Mouse (Mus musculus): ENCODE measurements around the gene Usp30. TPM values are rescaled to one million over a fixed set of nuclear protein-coding genes. Genes with fewer than 3 reads are reported as not detected.
A peak's percentile ranks its signal among the peaks of the same experiment; 100 is the strongest.

Usp30 gene
- polyA plus RNA-seq, 2 experiments from 2014 or later = 2.6 to 2.7 TPM

GRCm38 (mm10) chr5:114067543-114067942 lies 2.3 kb downstream of the Usp30 start:
- no peak for ATAC-seq

DNA sequence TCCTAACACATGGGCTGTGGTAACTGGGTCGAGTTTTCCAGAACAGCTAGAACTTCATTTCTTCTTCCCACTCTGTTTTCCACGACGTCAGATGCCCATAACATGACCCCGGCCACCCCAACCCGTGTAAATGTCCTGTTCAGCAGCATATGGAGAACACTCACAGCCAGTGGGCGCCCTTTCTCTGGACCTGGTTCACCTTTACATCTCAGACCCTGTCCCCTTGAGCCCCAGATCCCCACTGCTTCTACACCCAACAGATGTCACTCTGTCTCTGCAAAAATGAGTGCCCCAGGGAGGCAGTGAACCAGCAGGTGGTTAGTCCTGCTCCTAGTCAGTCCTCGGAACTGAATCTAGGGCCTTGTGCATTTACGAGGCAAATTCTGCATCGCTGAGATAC lies 2.7 kb downstream of the Usp30 start:
- ATAC-seq = no peak

- no peak for ATAC-seq
These were observed 5.6 kb downstream of the Usp30 start for GRCm38 (mm10) chr5:114070858-114071257.

GRCm38 (mm10) chr5:114072262-114072661 lies 7.0 kb downstream of the Usp30 start:
- ATAC-seq = no peak

- ATAC-seq = no peak
These were observed 11.7 kb downstream of the Usp30 start for GRCm38 (mm10) chr5:114077009-114077408.

- ATAC-seq = no peak
These were observed 20.2 kb downstream of the Usp30 start for GRCm38 (mm10) chr5:114085501-114085900.

DNA sequence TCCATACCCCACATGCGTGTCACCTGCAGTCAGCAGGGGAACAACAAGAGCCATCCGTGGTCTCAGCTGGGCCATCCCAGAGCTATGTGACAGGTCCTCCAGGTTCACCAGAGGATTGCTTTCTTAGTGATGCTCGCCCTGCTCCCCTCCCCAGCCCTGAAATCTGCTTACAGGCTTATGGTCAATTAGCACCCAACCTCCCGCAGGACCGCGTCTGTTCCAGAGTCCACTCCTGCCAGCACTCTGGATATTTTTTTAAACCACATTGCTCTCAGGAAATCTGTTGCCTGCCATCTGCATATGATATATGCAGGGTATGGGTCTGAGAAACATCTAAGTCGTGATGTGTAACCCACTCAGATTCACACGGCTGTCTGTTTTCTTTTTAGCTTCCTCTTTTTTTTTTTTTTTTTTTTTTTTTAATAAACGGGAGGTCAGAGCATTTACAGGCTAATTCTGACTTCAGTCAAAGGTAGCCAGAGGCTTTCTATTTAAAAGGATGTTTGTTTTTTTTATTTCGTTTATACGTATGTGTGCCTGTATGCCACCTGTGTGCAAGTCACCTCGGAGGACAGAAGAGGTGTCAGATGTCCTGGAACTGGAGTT lies 22.7 kb downstream of the Usp30 start:
- ATAC-seq = no peak

- ATAC-seq = no peak
These were observed 25.3 kb downstream of the Usp30 start for GRCm38 (mm10) chr5:114090421-114091013.

DNA sequence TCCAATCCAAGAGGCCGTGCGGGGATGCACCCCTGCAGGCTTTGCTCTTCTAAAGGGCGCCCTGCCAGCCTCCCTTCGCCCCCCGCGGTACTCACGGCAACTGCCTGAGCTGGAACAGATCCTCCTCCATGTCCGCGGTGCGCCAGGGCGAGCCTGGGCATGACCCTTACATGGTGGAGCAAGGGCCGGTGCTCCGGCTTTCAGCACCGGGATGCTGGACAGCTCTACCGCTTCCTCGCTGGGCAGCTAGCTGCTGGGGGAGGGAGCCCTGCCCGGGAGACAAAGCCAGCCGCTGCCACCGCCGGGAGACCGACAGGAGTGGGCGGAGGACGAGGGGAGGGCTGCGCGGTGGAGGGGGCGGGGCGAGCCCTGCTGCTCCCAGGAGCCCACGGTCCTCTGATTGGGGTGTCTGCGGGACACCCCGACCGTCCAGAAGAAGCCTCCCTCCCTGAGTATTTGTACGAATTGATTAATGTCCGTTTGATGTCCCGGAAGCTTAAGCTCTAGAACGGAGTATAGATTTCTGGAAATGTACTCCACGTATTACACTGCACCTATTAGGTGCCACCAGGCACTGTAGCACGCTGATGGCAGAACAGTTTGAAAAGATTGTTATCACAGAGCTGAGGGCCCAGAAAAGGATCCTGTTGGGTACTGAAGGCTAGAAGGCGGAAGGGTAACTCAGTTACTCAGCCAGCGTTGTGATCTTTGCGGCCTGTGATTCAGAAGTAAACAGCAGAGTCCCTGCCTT lies 26.0 kb downstream of the Usp30 start, which contains the start of gene Svop:
Gene Svop, minus strand, starts transcription at position 514 of the 751 bp plus-strand sequence.
- ATAC-seq = no peak

DNA sequence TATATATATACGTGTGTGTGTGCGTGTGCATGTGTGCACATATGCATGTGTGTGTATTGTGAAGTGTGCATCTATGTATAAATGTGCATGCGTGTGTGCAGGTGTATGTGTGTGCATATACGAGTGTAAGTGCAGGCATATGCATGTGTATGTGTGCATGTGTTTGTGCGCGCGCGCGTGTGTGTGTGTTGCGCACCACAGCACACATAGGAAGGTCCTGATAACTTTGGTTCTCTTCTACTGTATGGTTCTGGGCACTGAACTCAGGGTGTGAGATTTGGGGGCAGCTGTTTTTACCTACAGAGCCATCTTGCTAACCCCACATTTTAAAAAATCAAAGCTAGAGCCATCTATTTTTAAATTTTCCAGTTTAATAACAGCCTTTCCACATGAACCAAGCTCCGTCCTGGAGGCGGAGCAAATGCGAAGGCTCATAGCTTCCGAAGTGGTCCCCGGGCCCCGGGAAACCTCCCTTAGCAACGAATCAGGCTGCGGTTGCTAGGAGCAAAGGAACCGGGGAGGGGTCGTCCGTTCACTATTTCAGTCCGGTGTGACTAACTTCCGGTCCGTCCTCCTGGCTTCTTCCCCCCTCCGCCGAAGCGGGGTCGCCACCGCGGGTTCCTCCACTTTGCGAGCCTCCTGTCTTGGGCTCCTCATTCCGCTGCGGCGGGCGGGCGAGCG lies 34.6 kb downstream of the Usp30 start:
- ATAC-seq = peak; percentile 92

GRCm38 (mm10) chr5:114100390-114101099 lies 35.3 kb downstream of the Usp30 start:
- ATAC-seq = peak; percentile 44

GRCm38 (mm10) chr5:114101873-114102272 lies 36.6 kb downstream of the Usp30 start:
- ATAC-seq = no peak

DNA sequence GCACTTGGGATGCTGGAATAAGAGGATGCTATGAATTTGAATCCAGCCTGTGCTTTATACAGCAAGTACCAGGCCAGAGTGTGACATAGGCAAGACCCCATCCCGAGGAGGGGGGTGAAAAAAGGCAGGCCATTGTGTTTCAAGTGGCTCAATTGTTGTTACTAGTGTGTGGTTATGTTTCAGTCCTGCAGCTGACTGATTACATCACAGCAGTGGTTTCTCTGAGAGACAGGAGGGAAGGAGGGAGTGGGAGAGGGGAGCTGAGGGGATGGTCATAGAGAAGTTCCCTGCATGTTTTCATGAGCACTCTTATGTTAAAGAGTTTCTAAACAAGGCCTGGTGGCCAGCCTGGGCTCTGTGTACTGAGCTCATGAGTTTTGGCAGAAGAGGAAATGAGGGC lies 37.5 kb downstream of the Usp30 start:
- ATAC-seq = no peak

DNA sequence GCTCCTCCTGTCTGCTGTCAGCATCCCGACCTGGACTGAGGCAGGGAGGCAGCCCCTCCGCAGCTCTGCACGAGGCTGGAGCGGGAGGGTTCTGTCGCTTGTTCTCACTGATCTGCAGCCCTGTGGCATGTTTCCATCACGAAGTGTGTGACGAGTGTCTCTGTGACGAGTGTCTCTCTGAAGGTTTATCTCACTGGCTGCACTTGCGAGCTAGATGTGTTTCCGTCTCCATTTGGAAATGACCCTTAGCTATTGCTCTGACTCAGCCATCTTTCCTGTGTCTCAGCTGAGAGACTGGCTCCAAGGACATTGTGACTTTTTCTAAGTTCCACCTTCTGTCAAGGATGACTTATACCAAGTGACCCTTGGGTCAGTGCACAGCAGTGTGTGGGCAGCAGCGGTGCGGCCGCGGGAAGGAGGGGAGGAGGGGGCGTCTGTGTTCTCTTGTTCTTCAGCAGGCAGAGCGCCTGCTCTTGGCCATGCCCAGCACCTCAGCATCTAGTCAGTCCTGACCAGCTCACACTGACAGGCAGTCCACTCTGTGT lies 41.2 kb downstream of the Usp30 start:
- ATAC-seq = no peak

- ATAC-seq = no peak
These were observed 48.1 kb downstream of the Usp30 start for GRCm38 (mm10) chr5:114113334-114113733.

GRCm38 (mm10) chr5:114115030-114115429 lies 49.8 kb downstream of the Usp30 start:
- no peak for ATAC-seq

- no peak for ATAC-seq
These were observed 51.3 kb downstream of the Usp30 start for GRCm38 (mm10) chr5:114116586-114116985.

DNA sequence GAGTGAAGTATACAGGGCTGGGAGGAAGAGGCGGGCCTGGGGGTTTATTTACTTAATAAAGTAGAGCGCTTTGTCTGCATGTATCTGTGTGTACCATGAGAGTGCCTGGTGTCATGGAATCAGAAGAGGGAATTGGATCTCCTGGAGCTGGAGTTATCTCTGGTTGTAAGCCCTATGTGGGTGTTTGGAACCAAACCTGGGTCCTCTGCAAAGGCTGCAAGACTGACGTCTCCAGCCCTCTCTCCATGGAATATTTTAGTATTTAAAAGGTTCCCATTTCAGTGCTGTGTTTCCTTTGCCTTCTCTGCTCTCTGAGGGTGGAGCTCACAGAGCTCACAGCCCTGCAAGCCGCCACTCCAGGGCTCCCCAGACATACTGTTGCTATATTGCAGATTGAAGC lies 54.5 kb downstream of the Usp30 start:
- no peak for ATAC-seq

DNA sequence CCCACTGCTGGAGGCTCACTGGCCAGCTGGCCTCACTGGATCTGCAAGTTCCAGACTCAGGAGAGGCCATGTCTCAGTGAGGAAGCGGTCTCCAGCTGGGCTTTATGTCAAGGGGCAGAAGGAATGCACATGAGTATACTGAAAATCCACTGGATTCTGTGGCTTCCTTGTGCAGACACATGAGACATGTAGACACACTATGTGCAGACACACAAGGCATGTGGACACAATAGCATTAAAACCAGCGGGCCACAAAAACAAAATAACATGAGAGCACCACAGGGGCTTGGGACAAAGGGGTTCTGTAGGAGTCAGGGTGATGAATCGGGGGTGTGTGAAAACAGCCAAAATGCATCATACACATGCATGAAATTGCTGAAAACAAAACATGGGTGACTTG lies 60.7 kb downstream of the Usp30 start:
- ATAC-seq = no peak

DNA sequence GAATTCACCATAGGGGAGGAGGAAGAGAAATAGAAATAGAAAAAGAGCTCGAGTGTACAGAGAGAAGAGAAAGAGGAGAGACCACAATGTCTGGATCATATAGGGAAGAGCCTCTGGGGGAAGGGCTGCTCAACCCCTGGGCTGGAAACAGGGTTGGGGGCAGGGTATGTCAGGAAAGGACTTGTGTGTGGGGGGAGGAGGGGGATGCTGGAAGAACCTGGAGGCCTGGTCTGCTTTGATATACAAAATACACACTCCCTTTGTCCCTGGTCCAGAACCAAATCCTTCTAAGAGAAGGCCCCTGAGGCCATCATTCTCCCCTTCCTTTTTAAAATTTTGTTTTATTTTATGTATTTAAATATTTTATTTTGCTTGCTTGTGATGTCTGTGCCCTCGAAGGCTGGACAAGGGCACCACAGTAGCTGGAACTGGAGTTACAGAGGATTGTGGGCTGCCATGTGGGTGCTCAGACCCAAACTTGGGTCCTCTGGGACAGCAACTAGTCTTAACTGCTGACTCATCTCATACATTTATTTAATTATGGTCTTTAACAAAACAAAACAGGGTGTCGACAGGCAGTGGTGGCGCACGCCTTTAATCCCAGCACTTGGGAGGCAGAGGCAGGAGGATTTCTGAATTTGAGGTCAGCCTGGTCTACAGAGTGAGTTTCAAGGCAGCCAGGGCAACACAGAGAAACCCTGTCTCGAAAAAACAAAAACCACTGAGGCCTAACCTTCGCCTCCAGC lies 61.4 kb downstream of the Usp30 start:
- ATAC-seq = no peak
